Mouse (Mus musculus) MEL (cell line): ENCODE data around the gene C1qtnf1. TPM values are rescaled to one million over a fixed set of nuclear protein-coding genes. Genes with fewer than 3 reads are reported as not detected.
"Not testable (repeated sequence)": the region's sequence is repeated elsewhere in the genome, so short reads cannot be mapped to it uniquely, and the experiment has no call there.

Experiments used
- DNase-seq: peaks from one replicate; pipeline ENCODE4 v3.0.0; 2011; ENCODE audit warnings: low read depth, low spot score
- H3K27ac ChIP-seq: 2 replicates; pipeline ENCODE4 v1.5.1; 2012; ENCODE audit warnings: low read depth, mild to moderate bottlenecking, control low read depth, low read length, moderate library complexity; ENCODE audit not compliant: control insufficient read depth
- H3K27me3 ChIP-seq, 2 experiments: fragments of 150-350 bp in 1 of 2; sonication (generic) in 1 of 2; 2 replicates each; pipeline ENCODE4 v1.6.1; 2012; ENCODE audit warnings: low read length in 2 of 2, mild to moderate bottlenecking in 2 of 2, improper control_type of control experiment in 1 of 2, moderate library complexity in 1 of 2; ENCODE audit not compliant: insufficient read depth in 2 of 2, control insufficient read depth in 1 of 2
- H3K36me3 ChIP-seq, 2 experiments: 2 replicates each; pipeline ENCODE4 v1.6.1; 2012 to 2014; ENCODE audit warnings: low read length in 2 of 2, improper control_type of control experiment in 1 of 2, inconsistent platforms in 1 of 2, mild to moderate bottlenecking in 1 of 2; ENCODE audit not compliant: insufficient read depth in 2 of 2, control insufficient read depth in 1 of 2
- H3K4me1 ChIP-seq, 2 experiments: fragments of 150-350 bp in 1 of 2; sonication (generic) in 1 of 2; 2 replicates each; pipeline ENCODE4 v1.6.1; 2012; ENCODE audit warnings: low read length in 2 of 2, improper control_type of control experiment in 1 of 2, mild to moderate bottlenecking in 1 of 2; ENCODE audit not compliant: insufficient read depth in 2 of 2, control insufficient read depth in 1 of 2
- H3K4me3 ChIP-seq, 2 experiments: fragments of 150-350 bp in 1 of 2; sonication (generic) in 1 of 2; 2 replicates each; pipeline ENCODE4 v1.5.1; 2012; ENCODE audit warnings: low read depth in 2 of 2, low read length in 2 of 2, mild to moderate bottlenecking in 2 of 2, moderate library complexity in 2 of 2, control low read depth in 1 of 2, improper control_type of control experiment in 1 of 2; ENCODE audit not compliant: control insufficient read depth in 1 of 2, insufficient read depth in 1 of 2
- H3K79me2 ChIP-seq: 2 replicates; pipeline ENCODE4 v1.6.1; 2012; ENCODE audit warnings: mild to moderate bottlenecking, low read length, moderate library complexity; ENCODE audit not compliant: control insufficient read depth, poor library complexity, insufficient read depth
- H3K9ac ChIP-seq: 2 replicates; pipeline ENCODE4 v1.6.1; 2012; ENCODE audit warnings: low read depth, mild to moderate bottlenecking, control low read depth, low read length, moderate library complexity; ENCODE audit not compliant: control insufficient read depth, poor library complexity, severe bottlenecking
- H3K9me3 ChIP-seq: fragments of 150-350 bp; sonication (generic); replicated peaks from 2 replicates; pipeline ENCODE4 v1.6.1; 2012; ENCODE audit warnings: mild to moderate bottlenecking, low read length, improper control_type of control experiment, moderate library complexity; ENCODE audit not compliant: insufficient read depth
- CTCF ChIP-seq, 3 experiments: IDR thresholded peaks in 2 of 3; conservative IDR thresholded peaks in 1 of 3; 2 replicates each; pipeline ENCODE4 v1.5.1; 2011 to 2012; ENCODE audit warnings: low read length in 3 of 3, low read depth in 2 of 3, mild to moderate bottlenecking in 2 of 3, improper control_type of control experiment in 1 of 3, inconsistent platforms in 1 of 3, mixed read lengths in 1 of 3, moderate library complexity in 1 of 3; ENCODE audit not compliant: control insufficient read depth in 1 of 3, insufficient read depth in 1 of 3, poor library complexity in 1 of 3, severe bottlenecking in 1 of 3
- E2F4 ChIP-seq: IDR thresholded peaks from 2 replicates; pipeline ENCODE4 v1.6.1; 2011; ENCODE audit warnings: low read depth, low read length, improper control_type of control experiment, borderline replicate concordance
- ELF1 ChIP-seq: IDR thresholded peaks from 2 replicates; pipeline ENCODE4 v1.6.1; 2014; ENCODE audit warnings: low read depth, mild to moderate bottlenecking, inconsistent platforms, low read length, improper control_type of control experiment, moderate library complexity
- GABPA ChIP-seq: IDR thresholded peaks from 2 replicates; pipeline ENCODE4 v1.6.1; 2012; ENCODE audit warnings: low read depth, mild to moderate bottlenecking, inconsistent platforms, low read length, improper control_type of control experiment, moderate library complexity
- GATA1 ChIP-seq: IDR thresholded peaks from 2 replicates; pipeline ENCODE4 v1.6.1; 2011; ENCODE audit warnings: low read depth, low read length, improper control_type of control experiment
- MAFK ChIP-seq: IDR thresholded peaks from 2 replicates; pipeline ENCODE4 v1.6.1; 2011; ENCODE audit warnings: low read depth, mild to moderate bottlenecking, low read length, improper control_type of control experiment, borderline replicate concordance
- MAX ChIP-seq: IDR thresholded peaks from 2 replicates; pipeline ENCODE4 v1.6.1; 2011; ENCODE audit warnings: low read length, improper control_type of control experiment
- MEF2A ChIP-seq: IDR thresholded peaks from 2 replicates; pipeline ENCODE4 v1.6.1; 2014; ENCODE audit warnings: low read depth, mild to moderate bottlenecking, inconsistent platforms, low read length, improper control_type of control experiment; ENCODE audit not compliant: poor library complexity, insufficient replicate concordance, severe bottlenecking; ENCODE audit errors: extremely low read depth
- MXI1 ChIP-seq: IDR thresholded peaks from 2 replicates; pipeline ENCODE4 v1.6.1; 2011; ENCODE audit warnings: mild to moderate bottlenecking, low read depth, low read length, improper control_type of control experiment
- MYC ChIP-seq: IDR thresholded peaks from 2 replicates; pipeline ENCODE4 v1.6.1; 2011; ENCODE audit warnings: low read depth, mild to moderate bottlenecking, low read length, improper control_type of control experiment, moderate library complexity
- NRF1 ChIP-seq: IDR thresholded peaks from 2 replicates; pipeline ENCODE4 v1.6.1; 2014; ENCODE audit warnings: low read depth, mild to moderate bottlenecking, inconsistent platforms, low read length, improper control_type of control experiment, moderate library complexity; ENCODE audit not compliant: poor library complexity, insufficient read depth, severe bottlenecking
- RAD21 ChIP-seq: IDR thresholded peaks from 2 replicates; pipeline ENCODE4 v1.6.1; 2011; ENCODE audit warnings: mild to moderate bottlenecking, low read depth, low read length, improper control_type of control experiment
- RCOR1 ChIP-seq: IDR thresholded peaks from 2 replicates; pipeline ENCODE4 v1.6.1; 2012; ENCODE audit warnings: low read depth, mild to moderate bottlenecking, inconsistent platforms, low read length, improper control_type of control experiment
- SIN3A ChIP-seq: IDR thresholded peaks from 2 replicates; pipeline ENCODE4 v1.6.1; 2012; ENCODE audit warnings: low read length, improper control_type of control experiment, inconsistent platforms
- SMC3 ChIP-seq: IDR thresholded peaks from 2 replicates; pipeline ENCODE4 v1.6.1; 2011; ENCODE audit warnings: low read depth, low read length, improper control_type of control experiment
- TAL1 ChIP-seq: IDR thresholded peaks from 2 replicates; pipeline ENCODE4 v1.6.1; 2012; ENCODE audit warnings: mild to moderate bottlenecking, inconsistent platforms, low read length, moderate library complexity, mixed read lengths
- TBP ChIP-seq: IDR thresholded peaks from 2 replicates; pipeline ENCODE4 v1.8.0; 2011; ENCODE audit warnings: low read depth, low read length, improper control_type of control experiment
- USF2 ChIP-seq, 2 experiments: IDR thresholded peaks; 2 replicates each; pipeline ENCODE4 v1.6.1; 2011 to 2012; ENCODE audit warnings: improper control_type of control experiment in 2 of 2, low read length in 2 of 2, borderline replicate concordance in 1 of 2, inconsistent platforms in 1 of 2, low read depth in 1 of 2, mild to moderate bottlenecking in 1 of 2; ENCODE audit not compliant: insufficient read depth in 1 of 2
- ZC3H11A ChIP-seq: IDR thresholded peaks from 2 replicates; pipeline ENCODE4 v1.6.1; 2012; ENCODE audit warnings: low read depth, mild to moderate bottlenecking, inconsistent platforms, low read length, improper control_type of control experiment
- ZMIZ1 ChIP-seq: IDR thresholded peaks from 2 replicates; pipeline ENCODE4 v1.6.1; 2012; ENCODE audit warnings: low read depth, mild to moderate bottlenecking, inconsistent platforms, low read length, improper control_type of control experiment, moderate library complexity
- polyA plus RNA-seq, 2 experiments: library from polyadenylated mRNA; stranded (reverse) in 1 of 2; unstranded in 1 of 2; fragments of >175 nt in 1 of 2; fragments of >200 nt in 1 of 2; gene quantifications; 2 replicates each; pipeline versions ENCODE4 v1.2.1 to v1.2.4; 2012; ENCODE audit warnings: low replicate concordance in 2 of 2, low read depth in 1 of 2; ENCODE audit not compliant: insufficient read length in 2 of 2, insufficient read depth in 1 of 2, missing spikeins in 1 of 2
- total RNA-seq: library from RNA; depleted of rRNA; stranded (reverse); fragments of 300-350 nt; gene quantifications from 2 replicates; pipeline ENCODE4 v1.2.3, GENCODE M21; 2012

The C1qtnf1 gene
- total and polyA plus RNA-seq, 3 experiments, result 0.27 to 0.72 TPM; not detected in 1

GRCm38 (mm10) chr11:118379251-118380009 lies 48.6 kb upstream of the C1qtnf1 start:
- 0 out of 4 replicates have a peak, but pooled peaks cover 0 to 2% of the 10 kb centered on the region in 2 experiments for H3K4me1 ChIP-seq
- TF ChIP-seq CTCF (IDR thresholded peaks at IDR 0.05 in 2 of 3, conservative IDR thresholded peaks at IDR 0.05 in 1 of 3; ENCODE audit: control insufficient read depth in 1 of 3, insufficient read depth in 1 of 3, low read depth in 2 of 3, low read length in 3 of 3, poor library complexity in 1 of 3, severe bottlenecking in 1 of 3), result peak; percentile 75 to 97 (median 89)
- peak; percentile 84 for TF ChIP-seq SMC3
- TF ChIP-seq RAD21, result peak; percentile 76
- TF ChIP-seq ZC3H11A, result peak; percentile 50; the same call in 1 of the 2 replicates
- TF ChIP-seq NRF1, result no peak
- TF ChIP-seq, all 39 proteins: peak for 4
- H3K9me3 ChIP-seq, result no peaks in the 10 kb centered on the region
- no peaks in the 10 kb centered on the region for H3K79me2 ChIP-seq
- peak; percentile 82 for DNase-seq
- no peak overlapping the region for H3K9ac ChIP-seq
- H3K27ac ChIP-seq, result no peak overlapping the region
- peaks cover 0 to 3% of the 10 kb centered on the region in 2 experiments; a peak in 2 of 4 replicates for H3K27me3 ChIP-seq
- H3K36me3 ChIP-seq, result no peaks in the 10 kb centered on the region
- no peak overlapping the region for H3K4me3 ChIP-seq

DNA sequence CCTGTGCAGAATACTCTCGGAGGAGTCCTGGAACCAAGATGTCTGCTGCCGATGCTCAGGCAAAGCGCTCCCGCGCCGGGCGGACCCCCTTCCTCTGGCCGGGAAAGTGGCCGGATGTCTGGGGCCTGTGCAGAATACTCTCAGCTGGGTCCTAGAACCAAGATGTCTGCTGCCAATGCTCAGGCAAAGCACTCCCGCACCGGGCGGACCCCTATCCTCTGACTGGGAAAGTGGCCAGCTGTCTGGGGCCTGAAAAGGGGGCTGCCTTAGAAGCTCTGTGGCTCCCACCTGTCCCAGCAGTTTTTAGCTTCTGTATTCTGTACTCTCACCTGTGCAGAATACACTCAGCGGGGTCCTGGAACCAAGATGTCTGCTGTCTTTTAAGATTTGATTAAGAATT lies 40.2 kb upstream of the C1qtnf1 start:
- H3K4me1 ChIP-seq, H3K27me3 ChIP-seq, DNase-seq, H3K79me2 ChIP-seq, H3K36me3 ChIP-seq, H3K9ac ChIP-seq, H3K27ac ChIP-seq, H3K9me3 ChIP-seq, H3K4me3 ChIP-seq: not testable (repeated sequence)

- Histone ChIP-seq H3K4me3 (no peak overlapping the region), H3K27me3 (peaks cover 0 to 3% of the 10 kb centered on the region in 2 experiments; a peak in 1 of 4 replicates), H3K9me3 (no peaks in the 10 kb centered on the region), H3K79me2 (no peaks in the 10 kb centered on the region), H3K4me1 (no peaks in the 10 kb centered on the region), H3K27ac (no peak overlapping the region), H3K9ac (no peak overlapping the region), H3K36me3 (no peaks in the 10 kb centered on the region)
- TF ChIP-seq ELF1 (no peak), RAD21 (no peak), SIN3A (no peak), MAFK (no peak), USF2 (IDR thresholded peaks at IDR 0.05; ENCODE audit: borderline replicate concordance in 1 of 2, insufficient read depth in 1 of 2, low read depth in 1 of 2, low read length in 2 of 2) (no peak), ZMIZ1 (no peak), MAX (no peak), TAL1 (no peak), MXI1 (no peak), RCOR1 (no peak), E2F4 (no peak), GABPA (no peak), GATA1 (no peak), TBP (no peak), SMC3 (no peak), MYC (no peak), MEF2A (no peak)
- DNase-seq, result no peak
These were observed 34.0 kb upstream of the C1qtnf1 start for GRCm38 (mm10) chr11:118393991-118394390.
